Mouse (Mus musculus) cerebellum, postnatal 10 days (tissue): ENCODE results near the gene Itsn2.
A peak's percentile ranks its signal among the peaks of the same experiment; 100 is the strongest.
"Not testable (repeated sequence)": the region's sequence is repeated elsewhere in the genome, so short reads cannot be mapped to it uniquely, and the experiment has no call there.

ENCODE experiments used
- DNase-seq, 2 experiments: peaks; one replicate each; pipeline ENCODE4 v3.0.0; 2021; ENCODE audit warnings: mixed read lengths in 2 of 2

Itsn2 gene

DNA sequence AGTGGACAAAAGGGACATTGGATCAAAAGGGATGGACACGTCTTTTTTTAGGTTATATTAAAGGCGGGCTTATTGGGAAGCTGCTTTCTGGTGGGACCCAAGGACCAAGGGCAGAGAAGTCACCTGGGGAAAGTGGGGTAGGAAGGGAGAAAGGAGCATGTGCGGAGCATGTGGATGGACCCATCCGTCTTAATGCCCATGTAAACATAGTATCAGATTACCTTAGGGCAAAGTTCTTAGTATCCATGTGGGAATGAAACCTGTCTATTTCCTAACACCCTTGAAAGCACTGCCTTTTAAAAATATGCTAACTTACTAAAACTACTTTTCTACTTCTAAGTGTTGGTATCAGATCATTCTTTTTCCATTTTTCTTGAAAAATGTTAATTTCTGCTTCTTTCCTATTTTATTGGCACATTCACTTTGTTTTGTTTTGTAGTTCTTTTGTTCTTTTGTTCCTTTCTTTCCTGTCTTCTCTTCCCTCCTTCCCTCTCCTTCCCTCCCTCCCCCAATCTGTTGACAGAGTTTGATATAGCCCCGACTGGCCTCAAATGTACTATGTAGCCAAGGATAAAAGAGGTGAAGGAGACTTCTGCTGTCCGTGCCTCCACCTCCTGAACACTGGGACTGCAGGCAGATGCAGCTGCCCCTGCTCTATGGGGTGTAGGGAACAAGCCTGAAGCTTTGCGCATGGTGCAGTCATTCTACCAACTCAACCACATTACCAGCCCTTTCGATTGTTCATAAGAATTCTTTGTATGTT is 6.4 kb downstream of the Itsn2 start:
- no peak for DNase-seq

DNA sequence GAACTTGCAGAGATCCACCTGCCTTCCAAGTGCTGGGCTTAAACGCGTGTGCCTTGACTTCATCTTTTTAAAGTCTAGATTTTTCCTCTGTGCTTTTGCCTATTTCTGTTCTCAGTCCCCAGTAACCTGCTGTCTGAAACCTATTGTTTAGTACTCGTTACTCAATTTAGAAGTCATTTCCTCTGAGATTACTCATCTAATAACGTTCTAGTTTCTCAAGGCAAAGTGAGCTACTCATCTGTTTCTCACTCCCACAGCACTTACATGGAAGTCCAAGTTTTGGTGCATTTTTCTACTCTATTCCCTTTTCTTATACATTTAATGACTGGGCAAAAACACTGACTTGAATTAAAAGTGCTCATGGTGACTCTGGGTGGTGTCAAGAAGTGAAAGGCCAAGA is 7.3 kb downstream of the Itsn2 start:
- no peak for DNase-seq

GRCm38 (mm10) chr12:4606625-4607024 is 14.2 kb downstream of the Itsn2 start:
- DNase-seq, result no peak

DNA sequence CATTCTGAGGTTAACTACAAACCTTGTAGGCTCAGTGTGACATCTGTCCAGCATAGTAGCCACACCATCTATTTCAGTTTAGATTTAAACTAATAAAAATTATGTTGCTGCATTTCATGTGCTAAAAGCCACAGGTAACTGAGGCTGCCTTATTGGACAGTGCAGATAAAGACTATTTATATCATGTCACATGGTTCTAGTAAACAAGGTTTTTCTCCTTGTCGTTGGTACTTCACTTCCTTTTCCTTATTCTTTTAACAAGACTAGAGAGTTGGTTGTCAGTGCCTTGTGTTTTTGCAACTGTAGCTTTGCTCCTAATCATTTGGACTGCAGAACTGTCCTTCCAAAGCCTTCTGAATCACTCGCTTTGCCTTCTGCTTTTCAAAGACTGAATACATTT is 22.3 kb downstream of the Itsn2 start:
- DNase-seq, result no peak

GRCm38 (mm10) chr12:4624201-4624600 is 31.8 kb downstream of the Itsn2 start:
- peak; percentile 34 to 45 for DNase-seq

GRCm38 (mm10) chr12:4632957-4633356 is 40.5 kb downstream of the Itsn2 start:
- no peak for DNase-seq

DNA sequence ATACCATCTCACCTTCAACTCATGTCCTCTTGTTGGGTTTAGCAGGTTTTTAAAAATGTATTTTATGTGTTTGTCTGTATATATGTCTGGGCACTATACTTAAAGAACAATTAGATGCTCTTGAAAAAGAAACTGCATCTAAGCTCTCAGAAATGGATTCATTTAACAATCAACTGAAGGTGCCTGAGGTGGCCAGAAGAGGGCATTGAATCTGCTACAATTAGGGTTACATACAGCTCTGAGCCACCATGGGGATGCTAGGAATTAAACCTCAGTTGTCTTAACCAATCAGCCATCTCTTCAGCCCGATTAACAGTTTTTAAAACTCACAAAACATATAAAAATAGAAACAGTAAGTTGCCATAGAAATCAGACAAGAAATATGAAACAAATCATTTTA is 46.0 kb downstream of the Itsn2 start:
- DNase-seq, result peak; percentile 5

- DNase-seq, result no peak
Observed at GRCm38 (mm10) chr12:4640737-4641136, 48.3 kb downstream of the Itsn2 start.

DNA sequence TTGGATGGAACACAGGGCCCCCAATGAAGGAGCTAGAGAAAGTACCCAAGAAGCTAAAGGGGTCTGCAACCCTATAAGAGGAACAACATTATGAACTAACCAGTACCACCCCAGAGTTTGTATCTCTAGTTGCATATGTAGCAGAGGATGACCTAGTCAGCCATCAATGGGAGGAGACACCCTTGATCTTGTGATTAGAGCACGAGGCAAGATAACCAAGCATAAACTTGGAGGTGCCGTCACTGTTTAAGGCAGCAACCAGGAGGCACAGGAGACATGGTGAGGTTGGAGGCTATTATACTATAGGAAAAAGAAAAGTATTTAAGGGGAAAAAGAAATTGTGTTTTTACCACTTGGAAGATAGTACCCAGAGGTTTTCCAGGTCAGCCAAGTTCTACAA is 64.4 kb downstream of the Itsn2 start:
- no peak for DNase-seq

- DNase-seq, result no peak
Observed at GRCm38 (mm10) chr12:4664929-4665674, 72.7 kb downstream of the Itsn2 start.

DNA sequence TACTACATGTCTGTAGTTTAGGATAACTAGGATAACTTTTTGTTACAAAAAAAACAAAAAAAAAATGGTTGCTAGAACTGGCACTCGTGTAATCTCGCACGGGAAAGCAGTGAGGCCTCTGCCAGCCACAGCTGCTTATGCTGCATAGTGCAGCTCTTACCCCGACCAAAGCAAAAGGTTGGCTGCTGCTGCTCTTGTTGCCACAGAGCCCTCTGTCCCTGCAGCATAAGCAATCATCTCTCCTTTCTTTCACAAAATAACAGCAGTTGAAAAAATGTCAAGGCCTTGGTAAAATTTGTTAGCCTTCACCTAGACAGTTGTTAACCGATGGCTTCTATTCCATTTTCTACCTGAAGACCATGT is 73.2 kb downstream of the Itsn2 start:
- peak in 1 of 2 experiments; percentile 23 for DNase-seq

DNA sequence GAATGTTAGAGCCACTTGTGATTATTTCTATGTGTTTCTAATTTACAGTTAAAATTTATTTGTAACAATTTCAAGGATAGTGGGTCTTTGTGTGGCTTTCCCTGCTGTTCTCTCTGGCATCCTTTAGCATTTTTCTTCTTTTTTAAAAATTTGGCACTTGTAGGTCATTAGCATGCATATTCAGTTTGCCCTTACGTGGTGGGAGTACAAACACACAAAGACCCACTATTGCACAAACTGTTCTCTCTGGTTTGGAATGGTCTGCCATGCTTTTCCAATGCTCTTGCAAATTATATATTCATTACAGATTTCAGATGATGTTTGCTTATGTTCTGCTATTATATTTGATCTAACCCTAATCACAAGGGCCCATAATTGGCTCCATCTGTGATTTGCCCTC is 83.9 kb downstream of the Itsn2 start:
- no peak for DNase-seq

DNA sequence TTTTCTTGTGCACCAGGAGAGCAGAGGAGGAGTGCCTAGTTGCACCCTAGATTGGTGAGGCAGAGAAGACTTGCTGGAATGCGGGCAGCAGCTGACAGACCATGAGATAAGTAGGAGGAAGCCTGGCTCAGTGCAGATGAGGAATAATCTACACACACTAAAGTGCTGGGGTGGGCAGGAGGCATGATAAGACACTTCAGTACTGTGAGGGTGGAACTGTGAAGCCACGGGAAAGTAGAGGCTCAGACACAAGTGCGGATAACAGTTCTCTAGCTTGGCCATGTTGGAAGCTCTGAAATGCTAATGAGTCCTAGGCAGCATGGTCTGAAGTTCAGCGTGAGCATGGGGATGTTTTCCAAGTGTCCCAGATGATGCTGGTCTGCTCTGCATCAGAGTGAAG is 87.5 kb downstream of the Itsn2 start:
- no peak for DNase-seq

DNA sequence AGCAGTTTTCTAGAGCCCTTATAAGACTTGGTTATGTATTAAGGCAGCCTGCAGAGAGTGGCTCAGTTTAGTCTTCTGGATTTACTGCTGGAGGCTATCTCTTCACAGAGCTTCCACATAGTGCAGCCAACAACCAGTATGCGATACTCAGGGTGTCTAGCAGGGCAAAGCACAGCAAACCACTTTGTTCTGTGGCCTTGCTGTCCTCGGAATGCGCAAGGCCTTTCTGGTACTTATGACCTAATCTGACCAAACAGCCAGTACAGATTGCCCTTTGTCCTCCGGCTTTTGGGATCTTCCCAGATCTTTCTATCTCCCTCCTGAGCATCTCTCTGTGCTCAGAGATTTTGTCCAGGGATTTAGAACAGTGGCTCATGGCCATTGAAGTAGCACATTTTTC is 93.0 kb downstream of the Itsn2 start:
- DNase-seq, result no peak

DNA sequence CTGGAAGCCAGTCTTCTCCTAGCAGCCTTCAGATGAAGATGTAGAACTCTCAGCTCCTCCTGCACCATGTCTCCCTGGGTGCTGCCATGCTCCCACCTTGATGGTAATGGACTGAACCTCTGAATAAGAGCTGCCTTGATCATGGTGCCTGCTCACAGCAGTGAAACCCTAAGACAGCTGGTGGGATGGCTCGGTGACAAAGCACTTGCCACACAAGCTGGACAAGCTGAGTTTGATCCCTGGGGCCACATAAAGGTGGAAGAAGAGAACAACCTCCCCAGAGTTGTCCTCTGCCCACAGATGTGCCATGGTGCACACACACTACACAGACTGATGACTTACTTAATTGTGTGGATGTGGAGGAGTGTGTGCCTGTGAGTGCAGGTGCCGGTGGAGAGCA is 95.9 kb downstream of the Itsn2 start:
- DNase-seq, result peak; percentile 55 to 65

DNA sequence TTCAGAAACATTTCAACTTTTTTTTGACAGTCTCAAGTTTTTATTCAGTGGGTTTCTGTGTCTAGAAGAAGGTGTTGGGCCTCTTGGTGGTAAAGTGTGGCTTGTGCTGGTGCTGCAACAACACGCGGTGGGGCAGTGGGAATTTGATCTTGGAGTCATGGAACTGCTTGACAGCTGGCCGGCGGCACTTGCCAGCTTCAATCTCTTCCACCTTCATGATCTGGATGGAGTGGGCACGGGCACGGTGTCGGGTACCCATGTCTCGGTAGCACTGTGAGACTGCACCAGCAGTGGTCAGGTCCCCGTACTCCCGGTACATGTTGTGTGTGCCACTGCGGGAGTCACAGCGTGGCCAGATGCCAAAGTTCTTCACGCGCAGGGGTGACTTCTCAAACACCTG is 96.9 kb downstream of the Itsn2 start:
- DNase-seq, result peak; percentile 85 to 90

GRCm38 (mm10) chr12:4691193-4691592 is 98.8 kb downstream of the Itsn2 start:
- DNase-seq, result no peak

DNA sequence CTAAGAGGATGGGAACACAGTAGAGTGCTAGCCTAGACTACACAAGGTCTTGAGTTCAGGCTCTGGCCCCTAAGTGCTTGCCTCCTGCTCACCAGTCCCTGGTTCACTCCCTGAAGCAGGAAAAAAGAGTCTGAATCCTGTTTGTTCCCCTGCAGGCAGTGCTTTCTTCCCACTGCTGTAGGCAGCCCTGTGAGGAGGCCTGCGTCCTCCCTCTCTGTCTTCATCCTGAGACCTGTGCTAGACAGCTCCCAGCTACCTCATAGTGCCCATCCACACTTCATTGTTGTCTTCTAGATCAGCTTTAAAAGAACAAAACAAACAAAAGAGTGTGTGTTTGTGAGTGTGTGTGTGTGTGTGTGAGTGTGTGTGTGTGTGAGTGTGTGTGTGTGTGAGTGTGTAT is 102.1 kb downstream of the Itsn2 start:
- DNase-seq, result no peak

GRCm38 (mm10) chr12:4705626-4706025 is 113.2 kb downstream of the Itsn2 start:
- not testable (repeated sequence) for DNase-seq

- no peak for DNase-seq
Observed at GRCm38 (mm10) chr12:4706175-4706574, 113.7 kb downstream of the Itsn2 start.

DNA sequence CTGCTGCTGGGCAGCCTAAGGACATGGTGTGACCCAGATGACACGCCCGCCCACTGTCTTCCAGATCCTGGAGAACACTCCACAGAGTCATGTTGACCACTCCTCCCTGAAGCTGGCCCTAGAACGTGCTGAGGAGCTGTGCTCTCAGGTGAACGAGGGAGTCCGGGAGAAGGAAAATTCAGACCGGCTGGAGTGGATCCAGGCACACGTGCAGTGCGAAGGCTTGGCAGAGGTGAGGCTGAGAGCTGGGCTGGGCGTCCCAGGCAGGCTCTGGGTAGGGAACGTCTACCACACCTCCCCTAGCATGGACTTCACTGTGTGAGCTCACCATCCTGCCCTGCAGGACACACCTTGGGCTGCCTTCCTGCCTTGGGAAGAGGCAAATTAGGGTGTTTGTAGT is 114.5 kb downstream of the Itsn2 start:
- peak in 1 of 2 experiments; percentile 32 for DNase-seq

DNA sequence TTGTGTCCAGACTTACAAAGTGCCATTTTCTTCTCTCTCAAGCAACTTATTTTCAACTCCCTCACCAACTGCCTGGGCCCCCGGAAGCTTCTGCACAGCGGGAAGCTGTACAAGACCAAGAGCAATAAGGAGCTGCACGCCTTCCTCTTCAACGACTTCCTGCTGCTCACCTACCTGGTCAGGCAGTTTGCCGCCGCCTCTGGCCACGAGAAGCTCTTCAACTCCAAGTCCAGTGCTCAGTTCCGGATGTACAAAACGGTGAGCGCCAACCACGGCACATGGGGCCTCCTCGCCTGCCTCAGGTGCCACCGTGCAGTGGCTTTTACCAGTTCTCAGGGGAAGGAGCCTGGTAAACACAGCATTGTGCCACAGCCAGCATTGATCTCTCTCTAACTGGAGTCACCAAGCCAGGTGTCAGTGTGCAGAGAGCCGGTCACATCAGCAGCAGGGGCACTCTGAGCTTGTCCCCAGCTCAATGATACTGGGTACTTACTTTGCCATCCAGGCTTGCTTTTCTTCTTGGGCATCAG is 115.1 kb downstream of the Itsn2 start:
- no peak for DNase-seq

GRCm38 (mm10) chr12:4708296-4708695 is 115.9 kb downstream of the Itsn2 start:
- DNase-seq, result peak; percentile 51 to 57
